Comparison of ENCODE assay signal across 25 mouse cellular contexts in the genomic region with DNA sequence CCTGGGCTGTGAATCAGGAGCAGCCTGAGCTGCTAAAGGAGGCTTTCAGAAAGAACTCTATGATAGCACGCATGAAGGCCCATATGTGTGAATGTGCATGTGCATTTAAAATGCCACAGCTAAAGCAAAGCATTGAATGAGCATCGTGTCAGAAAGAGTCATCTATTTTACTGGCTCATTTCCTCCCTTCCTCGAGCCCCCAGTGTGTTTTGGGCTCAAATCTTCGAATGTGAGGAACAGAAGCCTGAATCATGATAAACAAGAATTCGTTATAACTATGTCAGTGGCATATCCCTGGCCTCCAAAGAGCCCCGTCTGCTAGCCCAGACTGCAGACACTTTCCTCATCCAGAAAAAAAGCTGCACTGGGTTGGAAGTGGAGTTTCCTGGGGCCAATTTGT.
DNase-seq lines count a peak whose midpoint lies in the region; ATAC-seq and TF ChIP-seq lines count a peak whose summit lies in the region.
"Had no signal": no experiment of that assay in that cellular context is flagged by ENCODE, and none has a peak within 500 bp of the region (broad histone marks: within the 10 kb centered on the region; RNA-seq: fewer than 3 reads in every experiment).

No protein-coding gene starts in this region.

- H3K27me3 ChIP-seq in forebrain, embryonic 13.5 days, result no peaks in the 10 kb centered on the region
- no peaks in the 10 kb centered on the region for H3K27me3 ChIP-seq in forebrain, embryonic 11.5 days (ENCODE audit: control insufficient read depth, insufficient read depth, low read length)
- no peaks in the 10 kb centered on the region for H3K27me3 ChIP-seq in kidney, embryonic 16.5 days (ENCODE audit: insufficient read depth, low read length)
- H3K27me3 ChIP-seq in forebrain, postnatal 0 days (ENCODE audit: insufficient read depth, low read length), result no peaks in the 10 kb centered on the region
- H3K27me3 ChIP-seq: heart, embryonic 13.5 days; limb, embryonic 13.5 days; liver, embryonic 13.5 days; neural tube, embryonic 15.5 days had no signal

- 59% methylated on average over 6 of the region's 6 CpGs for WGBS in forebrain, embryonic 13.5 days
- 59% methylated on average over 6 of the region's 6 CpGs for WGBS in forebrain, embryonic 11.5 days
- 23% methylated on average over 6 of the region's 6 CpGs for WGBS in kidney, embryonic 16.5 days
- WGBS in forebrain, postnatal 0 days, result 32% methylated on average over 6 of the region's 6 CpGs

- no peak for TF ChIP-seq POLR2A in brain, embryonic 14.5 days (IDR thresholded peaks at IDR 0.05; ENCODE audit: borderline replicate concordance, extremely low read depth, insufficient read depth, insufficient read length, poor library complexity, severe bottlenecking)

- H3K9me3 ChIP-seq in forebrain, embryonic 13.5 days (replicated peaks), result no peaks in the 10 kb centered on the region
- no peaks in the 10 kb centered on the region for H3K9me3 ChIP-seq in forebrain, embryonic 11.5 days (ENCODE audit: control insufficient read depth, low read length)
- H3K9me3 ChIP-seq in kidney, embryonic 16.5 days (ENCODE audit: low read length), result no peaks in the 10 kb centered on the region
- H3K9me3 ChIP-seq in forebrain, postnatal 0 days (ENCODE audit: low read length), result no peaks in the 10 kb centered on the region
- H3K9me3 ChIP-seq: heart, embryonic 13.5 days; limb, embryonic 13.5 days; liver, embryonic 13.5 days; neural tube, embryonic 15.5 days had no signal

- no peak overlapping the region for H3K9ac ChIP-seq in forebrain, embryonic 13.5 days
- H3K9ac ChIP-seq in forebrain, embryonic 11.5 days (ENCODE audit: low read length), result no peak overlapping the region
- H3K9ac ChIP-seq in kidney, embryonic 16.5 days (replicated peaks; ENCODE audit: low read length), result no peak overlapping the region
- no peak overlapping the region for H3K9ac ChIP-seq in forebrain, postnatal 0 days
- H3K9ac ChIP-seq: heart, embryonic 13.5 days; limb, embryonic 13.5 days; liver, embryonic 13.5 days; neural tube, embryonic 15.5 days had no signal

- H3K4me3 ChIP-seq in forebrain, embryonic 13.5 days, result no peak overlapping the region
- no peak overlapping the region for H3K4me3 ChIP-seq in forebrain, embryonic 11.5 days (ENCODE audit: low read depth, low read length)
- H3K4me3 ChIP-seq in kidney, embryonic 16.5 days (ENCODE audit: low read length), result no peak overlapping the region
- no peak overlapping the region for H3K4me3 ChIP-seq in forebrain, postnatal 0 days (ENCODE audit: low read depth, low read length)
- H3K4me3 ChIP-seq: heart, embryonic 13.5 days; limb, embryonic 13.5 days; liver, embryonic 13.5 days; neural tube, embryonic 15.5 days had no signal

- DNase-seq in forebrain, embryonic 11.5 days (ENCODE audit: low spot score), result no peak
- no peak for DNase-seq in kidney, postnatal 14 days
- peak; percentile 67 for DNase-seq in brain, embryonic 14.5 days (ENCODE audit: low read depth)
- DNase-seq in forebrain, postnatal 0 days, result peak; percentile 82
- no peak for DNase-seq in adipocyte (ENCODE audit: low spot score)
- no peak for DNase-seq in cerebellum, postnatal 10 days
- DNase-seq: adrenal gland, postnatal 36 days; cerebellum, postnatal 36 days; gastrocnemius, postnatal 25 days; heart, adult 18-20 months; heart, postnatal 14 days; kidney, adult 18-20 months; liver, embryonic 13.5 days; lung, adult 2 months; lung, postnatal 14 days; right cerebral cortex, adult 18-20 months; thymus, adult 2 months; thymus, postnatal 4 days had no signal

- H3K4me1 ChIP-seq in forebrain, embryonic 13.5 days, result peaks cover 30% of the 10 kb centered on the region
- H3K4me1 ChIP-seq in forebrain, embryonic 11.5 days (replicated peaks; ENCODE audit: control insufficient read depth, insufficient read depth, low read length), result peaks cover 4% of the 10 kb centered on the region; the same call in 1 of the 2 replicates
- H3K4me1 ChIP-seq in kidney, embryonic 16.5 days (ENCODE audit: insufficient read depth, low read length), result peaks cover 28% of the 10 kb centered on the region
- H3K4me1 ChIP-seq in forebrain, postnatal 0 days (ENCODE audit: insufficient read depth), result peaks cover 21% of the 10 kb centered on the region
- H3K4me1 ChIP-seq: liver, embryonic 13.5 days had no signal

- peak; percentile 57; the same call in 1 of the 2 replicates for ATAC-seq in forebrain, embryonic 13.5 days
- ATAC-seq in forebrain, embryonic 11.5 days (replicated peaks; ENCODE audit: low FRiP score), result no peak
- ATAC-seq in kidney, embryonic 16.5 days (ENCODE audit: low FRiP score, low TSS enrichment), result no peak
- peak; percentile 87 for ATAC-seq in forebrain, postnatal 0 days

- TF ChIP-seq CTCF in brain, embryonic 14.5 days (IDR thresholded peaks at IDR 0.05; ENCODE audit: borderline replicate concordance, extremely low read depth, insufficient read depth, insufficient read length), result no peak
- no peak for TF ChIP-seq CTCF in forebrain, postnatal 0 days (IDR thresholded peaks at IDR 0.05; ENCODE audit: low read depth)

- H3K4me2 ChIP-seq in forebrain, embryonic 13.5 days, result no peak overlapping the region
- H3K4me2 ChIP-seq in forebrain, embryonic 11.5 days (ENCODE audit: low read depth, low read length, severe bottlenecking), result no peak overlapping the region
- no peak overlapping the region for H3K4me2 ChIP-seq in kidney, embryonic 16.5 days (replicated peaks; ENCODE audit: low read depth, low read length)
- H3K4me2 ChIP-seq in forebrain, postnatal 0 days (ENCODE audit: low read depth), result no peak overlapping the region
- H3K4me2 ChIP-seq: heart, embryonic 13.5 days; limb, embryonic 13.5 days; liver, embryonic 13.5 days; midbrain, embryonic 11.5 days; neural tube, embryonic 15.5 days had no signal

- no peak overlapping the region for H3K27ac ChIP-seq in forebrain, embryonic 13.5 days
- no peak overlapping the region for H3K27ac ChIP-seq in forebrain, embryonic 11.5 days (ENCODE audit: low read depth, low read length)
- H3K27ac ChIP-seq in kidney, embryonic 16.5 days (ENCODE audit: low read length), result peak overlapping the region; percentile 60; the same call in 1 of the 2 replicates
- peak overlapping the region; percentile 24 for H3K27ac ChIP-seq in forebrain, postnatal 0 days (ENCODE audit: low read depth, low read length)
- H3K27ac ChIP-seq: heart, embryonic 13.5 days; limb, embryonic 13.5 days; liver, embryonic 13.5 days; neural tube, embryonic 15.5 days; stomach, postnatal 0 days had no signal

- H3K36me3 ChIP-seq in forebrain, embryonic 13.5 days (ENCODE audit: poor library complexity, severe bottlenecking), result no peaks in the 10 kb centered on the region
- H3K36me3 ChIP-seq in forebrain, embryonic 11.5 days (ENCODE audit: control insufficient read depth, insufficient read depth, low read length), result no peaks in the 10 kb centered on the region
- H3K36me3 ChIP-seq in kidney, embryonic 16.5 days (ENCODE audit: insufficient read depth, low read length), result no peaks in the 10 kb centered on the region
- H3K36me3 ChIP-seq in forebrain, postnatal 0 days (ENCODE audit: insufficient read depth), result no peaks in the 10 kb centered on the region
- H3K36me3 ChIP-seq: heart, embryonic 13.5 days; limb, embryonic 13.5 days; liver, embryonic 13.5 days; neural tube, embryonic 15.5 days had no signal

Comparison
In these comparisons a context has a peak if more than half of its experiments do, and no peak if none do; other contexts are left out.
1. ATAC-seq: peak in forebrain, embryonic 13.5 days (single experiment) and forebrain, postnatal 0 days (single experiment); none in forebrain, embryonic 11.5 days (single experiment) and kidney, embryonic 16.5 days (single experiment).
2. H3K27ac ChIP-seq: peak in kidney, embryonic 16.5 days (single experiment) and forebrain, postnatal 0 days (single experiment); none in forebrain, embryonic 13.5 days (single experiment) and forebrain, embryonic 11.5 days (single experiment).
3. DNase-seq: peak in brain, embryonic 14.5 days (single experiment) and forebrain, postnatal 0 days (single experiment); none in forebrain, embryonic 11.5 days (single experiment), kidney, postnatal 14 days (single experiment), adipocyte (single experiment) and cerebellum, postnatal 10 days (0 of 2).